Mouse (Mus musculus): ENCODE results near the gene Csf3.

GRCm38 (mm10) chr11:98749716-98750115, 48.7 kb downstream of the Csf3 start:
- TF ChIP-seq CTCF (IDR thresholded peaks at IDR 0.05; ENCODE audit: low read depth) (no peak), EP300 (IDR thresholded peaks at IDR 0.05; ENCODE audit: low read depth) (no peak)
